Mouse (Mus musculus) ovary, adult 10 weeks (tissue): ENCODE data around the gene Gtf2h5. TPM values are rescaled to one million over a fixed set of nuclear protein-coding genes. Genes with fewer than 3 reads are reported as not detected.

ENCODE experiments used
- polyA plus RNA-seq: library from polyadenylated mRNA; stranded (reverse); fragments of 350-450 nt; fragmentation: Illumina TruSeq; extraction: RNeasy Lipid Tissue Mini Kit (QIAGEN cat#74804); gene quantifications from one replicate; pipeline ENCODE4 v1.2.3, GENCODE M21; 2014

Gene Gtf2h5
- polyA plus RNA-seq: 50.5 TPM

DNA sequence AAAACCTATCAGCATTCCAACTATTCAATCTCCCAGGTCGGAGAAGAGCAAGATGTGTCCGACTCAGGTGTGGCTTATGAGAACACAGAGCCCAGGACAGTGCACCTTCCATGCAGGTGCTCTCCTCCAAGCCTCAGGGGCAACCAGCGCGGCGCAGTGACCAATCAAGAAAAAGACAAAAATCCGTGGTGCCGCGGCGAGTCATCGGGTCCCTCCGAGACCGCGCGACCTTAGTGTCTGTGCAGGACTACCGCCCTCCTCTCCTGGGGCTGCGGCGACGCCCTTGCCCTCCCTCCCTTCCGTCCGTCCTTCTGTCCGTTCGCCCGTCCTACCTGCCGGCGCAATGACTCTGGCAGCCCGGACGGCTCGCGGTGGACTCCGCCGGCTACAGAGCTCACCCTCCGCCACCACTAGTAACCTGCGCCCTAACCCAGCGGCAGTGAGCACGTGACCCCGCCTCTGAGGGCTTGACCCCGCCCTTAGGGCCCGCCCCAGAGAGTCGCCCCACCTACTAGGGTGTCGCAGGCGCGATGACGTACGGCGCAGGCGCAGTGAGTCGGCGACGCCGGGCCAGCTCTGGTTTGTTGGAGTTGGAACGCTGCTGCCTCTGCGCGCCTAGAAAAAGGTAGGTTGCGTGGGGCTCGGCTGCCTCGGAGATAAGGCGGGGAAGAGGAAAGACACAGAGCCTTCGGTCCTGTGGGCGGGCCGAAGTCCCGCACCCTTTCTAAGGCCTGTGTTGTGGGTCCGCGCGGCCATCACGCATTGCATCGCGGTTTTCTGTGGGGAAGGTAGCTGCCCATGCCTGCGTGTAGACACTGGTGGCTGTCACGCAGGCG, at the start of gene Gtf2h5, which contains the start of gene Serac1:
Gene Gtf2h5, plus strand, starts transcription at position 500 of the 836 bp plus-strand sequence.
Gene Serac1, minus strand, starts transcription at position 455 of the 836 bp plus-strand sequence.

DNA sequence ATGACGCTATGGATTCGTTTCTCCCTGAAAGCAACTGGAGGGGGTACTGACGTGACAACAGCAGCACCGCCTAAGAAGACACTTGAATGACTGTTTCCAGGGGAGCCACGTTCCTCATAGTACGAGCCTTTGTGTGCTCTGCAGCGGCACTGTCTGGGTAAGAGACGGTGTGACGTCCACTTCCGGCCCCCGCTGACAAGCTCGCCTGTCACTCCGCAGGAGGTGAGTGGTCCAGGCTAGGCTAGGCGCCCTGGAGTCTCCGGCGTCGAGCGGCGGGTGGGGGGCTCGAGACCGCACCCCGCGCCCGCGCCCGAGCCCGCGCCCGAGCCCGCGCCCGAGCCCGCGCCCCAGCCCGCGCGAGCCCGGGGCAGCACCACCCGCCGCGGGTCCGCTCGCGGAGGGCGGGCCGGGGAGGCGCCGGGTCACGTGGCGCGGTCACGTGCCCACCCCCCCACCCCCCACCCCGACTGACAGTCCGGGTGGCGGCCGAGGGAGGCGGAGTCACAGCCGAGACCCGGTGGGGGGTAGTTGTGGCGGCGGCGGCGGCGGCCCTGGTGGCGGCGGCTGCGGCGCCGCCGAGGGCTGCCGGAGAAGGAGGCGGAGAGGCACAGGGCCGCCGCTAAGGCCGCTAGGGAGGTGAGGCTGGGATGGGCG, 26.9 kb downstream of the Gtf2h5 start, which contains the start of gene Tulp4:
Gene Tulp4, plus strand, starts transcription at position 77 of the 654 bp plus-strand sequence.

Other genes with a start within 250 kb of the Gtf2h5 start
- gene Snx9, start 238.5 kb upstream of the Gtf2h5 start, polyA plus RNA-seq: 54.1 TPM
- gene Synj2, start 138.5 kb upstream of the Gtf2h5 start, polyA plus RNA-seq: 6.8 TPM
- 7.3 TPM for gene Serac1, start within 50 bp of the Gtf2h5 start, polyA plus RNA-seq
- gene Tulp4, start 26.7 kb downstream of the Gtf2h5 start, polyA plus RNA-seq: 109 TPM
- gene Tmem181a, start 177.1 kb downstream of the Gtf2h5 start, polyA plus RNA-seq: 15.0 TPM
- 3.1 TPM for gene Dynlt1a, start 237.7 kb downstream of the Gtf2h5 start, polyA plus RNA-seq